Mouse (Mus musculus) stomach, postnatal 0 days (tissue): ENCODE measurements around the gene Syt1. TPM values are rescaled to one million over a fixed set of nuclear protein-coding genes. Genes with fewer than 3 reads are reported as not detected.

Source experiments
- ATAC-seq: fragments of 200-750 bp; cut with Nextera tagmentation; 2 replicates; pipeline ENCODE4 v1.8.0; 2017; ENCODE audit not compliant: low FRiP score, low TSS enrichment
- DNase-seq: peaks from one replicate; pipeline ENCODE4 v3.0.0-alpha.2; 2016; ENCODE audit warnings: low spot score
- H3K27ac ChIP-seq: fragments of 300-500 bp; sonication (generic); replicated peaks from 2 replicates; pipeline ENCODE4 v1.5.1; 2014; ENCODE audit warnings: mild to moderate bottlenecking, control low read depth
- H3K27me3 ChIP-seq: fragments of 300-500 bp; sonication (generic); 2 replicates; pipeline ENCODE4 v1.6.1; 2014; ENCODE audit warnings: low read length; ENCODE audit not compliant: control insufficient read depth, insufficient read depth
- H3K36me3 ChIP-seq: fragments of 300-500 bp; sonication (generic); 2 replicates; pipeline ENCODE4 v1.6.1; 2014; ENCODE audit warnings: low read length, mixed read lengths; ENCODE audit not compliant: control insufficient read depth, insufficient read depth
- H3K4me1 ChIP-seq: fragments of 300-500 bp; sonication (generic); replicated peaks from 2 replicates; pipeline ENCODE4 v1.6.1; 2014; ENCODE audit warnings: antibody characterized with exemption; ENCODE audit not compliant: control insufficient read depth, insufficient read depth
- H3K4me2 ChIP-seq: fragments of 300-500 bp; sonication (generic); replicated peaks from 2 replicates; pipeline ENCODE4 v1.6.1; 2014; ENCODE audit warnings: low read depth, mild to moderate bottlenecking, control low read depth, moderate library complexity
- H3K4me3 ChIP-seq: fragments of 300-500 bp; sonication (generic); 2 replicates; pipeline ENCODE4 v1.5.1; 2014; ENCODE audit warnings: low read depth, low read length, control low read depth
- H3K9ac ChIP-seq: fragments of 300-500 bp; sonication (generic); 2 replicates; pipeline ENCODE4 v1.6.1; 2014; ENCODE audit warnings: mild to moderate bottlenecking, low read length, control low read depth, mixed read lengths
- H3K9me3 ChIP-seq: fragments of 300-500 bp; sonication (generic); 2 replicates; pipeline ENCODE4 v1.6.1; 2016; ENCODE audit warnings: low read length; ENCODE audit not compliant: control insufficient read depth
- CTCF ChIP-seq: IDR thresholded peaks from 2 replicates; pipeline ENCODE4 v1.5.1; 2016; ENCODE audit warnings: antibody characterized with exemption, low read depth, mild to moderate bottlenecking, moderate library complexity
- EP300 ChIP-seq: optimal IDR thresholded peaks from 2 replicates; pipeline ENCODE3; 2016; ENCODE audit warnings: antibody characterized with exemption
- WGBS: fragments of 180-500 bp; shearing (Covaris S2); extraction: QIAGEN DNeasy Blood & Tissue Kit; methylation state at CpG from one replicate; pipeline ENCODE4 v1.1.7; 2014; 5-methylcytosine and 5-hydroxymethylcytosine counted together
- polyA plus RNA-seq: library from polyadenylated mRNA; unstranded; fragments of >200 nt; fragmentation: Nextera tagmentation; extraction: Ambion mirVana; gene quantifications from 2 replicates; pipeline ENCODE4 v1.2.1, GENCODE M21; 2015

The Syt1 gene
- 3.5 and 3.6 TPM in 2 replicates for polyA plus RNA-seq

DNA sequence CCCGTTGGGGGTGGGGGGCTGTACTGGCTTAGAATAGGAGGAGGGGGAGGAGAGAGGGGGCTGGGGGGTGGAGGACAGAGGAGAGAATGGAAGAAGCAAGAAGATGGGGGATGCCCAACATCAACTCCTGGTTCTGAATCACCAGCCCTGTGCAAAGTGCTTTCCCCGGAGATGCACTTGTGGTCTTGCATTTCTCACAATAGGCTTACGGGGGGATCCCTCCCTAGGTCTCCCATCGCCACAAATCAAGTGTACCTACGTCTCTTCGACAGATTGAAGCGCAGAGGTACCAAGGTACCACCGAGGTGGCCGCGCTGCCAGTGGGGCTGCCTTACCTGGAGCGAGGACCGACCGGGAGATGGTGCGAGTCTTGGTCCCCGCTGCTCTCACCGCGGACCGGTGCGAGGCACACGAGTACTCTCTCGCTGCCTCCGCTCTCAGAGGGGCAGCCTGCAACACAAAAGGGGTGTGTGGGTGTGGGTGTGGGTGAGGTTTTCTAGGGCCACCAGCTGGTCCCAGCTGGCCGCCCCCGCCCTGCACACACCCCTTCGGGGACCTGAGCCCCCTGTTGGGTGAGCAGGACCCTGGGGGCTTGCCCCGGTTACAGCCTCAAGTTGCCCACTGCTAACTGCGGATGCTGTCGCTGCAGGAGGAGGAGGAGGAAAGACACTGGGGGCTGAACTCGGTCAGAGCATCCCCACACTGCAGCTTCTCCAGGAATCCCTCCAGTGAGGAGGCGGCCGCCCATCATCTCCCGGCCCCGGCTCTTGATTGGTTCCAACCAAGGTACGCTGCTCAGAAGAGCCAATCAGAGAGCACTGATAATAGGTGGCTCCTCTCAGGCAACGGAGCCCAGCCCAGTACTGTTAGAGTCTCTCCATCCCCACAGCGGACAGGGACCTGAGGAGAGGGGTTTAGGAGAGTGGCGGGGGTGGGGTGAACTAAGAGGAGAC is at the start of gene Syt1:
Syt1 (minus strand) TSS at position 742 of the 953 bp plus-strand sequence.
- Histone ChIP-seq H3K9ac (no peak within 1 kb of the TSS), H3K9me3 (no peaks in the 10 kb centered on the region), H3K36me3 (no peaks in the 10 kb centered on the region), H3K4me2 (peak within 1 kb of the TSS; percentile 66), H3K4me3 (peak within 1 kb of the TSS; percentile 23), H3K27ac (no peak within 1 kb of the TSS), H3K4me1 (0 out of 2 replicates have a peak, but pooled peaks cover 2% of the 10 kb centered on the region), H3K27me3 (no peaks in the 10 kb centered on the region; the same call in 1 of the 2 replicates)
- TF ChIP-seq CTCF (no peak), EP300 (no peak)
- WGBS = under 1% methylated on average over 37 of the region's 37 CpGs
- DNase-seq = peak; percentile 26
- peak; percentile 86 for ATAC-seq

DNA sequence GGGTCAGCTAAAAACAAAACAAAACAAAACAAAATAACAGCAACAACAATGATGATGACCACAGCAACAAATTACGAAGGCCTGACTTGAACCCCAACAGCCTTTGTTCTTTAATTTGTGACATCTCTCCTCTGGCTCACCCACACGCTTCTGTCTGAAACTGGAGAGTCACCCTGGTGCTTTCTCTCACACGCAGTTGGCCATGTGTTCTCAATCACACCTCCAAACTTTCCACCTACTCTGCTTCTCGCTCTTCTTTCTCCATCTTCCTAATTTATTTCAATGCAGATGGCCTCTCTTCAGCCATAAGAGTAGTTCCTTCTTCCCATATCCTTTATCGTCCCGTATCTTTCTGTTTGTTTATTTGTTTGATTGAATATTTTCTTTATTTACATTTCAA is 45.7 kb upstream of the Syt1 start:
- no peaks in the 10 kb centered on the region for H3K9me3 ChIP-seq
- no peaks in the 10 kb centered on the region for H3K36me3 ChIP-seq
- H3K4me3 ChIP-seq = no peak overlapping the region
- 81% methylated on average over 6 of the region's 6 CpGs for WGBS
- H3K4me2 ChIP-seq = no peak overlapping the region
- H3K27me3 ChIP-seq = no peaks in the 10 kb centered on the region
- no peak overlapping the region for H3K9ac ChIP-seq
- TF ChIP-seq EP300 (no peak), CTCF (no peak)
- ATAC-seq = no peak
- no peak overlapping the region for H3K27ac ChIP-seq
- no peak for DNase-seq
- no peaks in the 10 kb centered on the region for H3K4me1 ChIP-seq

- H3K9me3 ChIP-seq = no peaks in the 10 kb centered on the region
These were observed 36.8 kb upstream of the Syt1 start for GRCm38 (mm10) chr10:109047537-109047936.

DNA sequence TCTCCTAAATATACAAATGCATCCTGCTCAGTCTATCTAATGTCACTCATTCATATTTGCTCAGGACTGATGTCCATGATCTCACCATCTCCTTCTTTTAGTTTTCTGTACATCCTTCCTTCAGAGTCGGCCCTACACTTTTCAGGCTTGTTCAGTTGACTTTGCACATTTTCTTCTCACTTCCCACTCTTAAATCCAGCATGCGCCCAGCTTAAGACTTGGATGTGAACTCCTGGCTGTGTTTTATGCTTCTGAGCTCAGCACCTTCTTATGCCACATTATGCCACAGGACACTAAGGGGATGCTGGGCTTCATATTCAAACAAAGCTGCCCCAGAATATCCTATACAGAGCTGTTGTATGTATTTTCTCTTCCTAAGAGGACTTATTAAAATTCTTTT is 36.2 kb upstream of the Syt1 start:
- Histone ChIP-seq H3K4me3 (no peak overlapping the region), H3K4me1 (no peaks in the 10 kb centered on the region), H3K4me2 (no peak overlapping the region), H3K9ac (no peak overlapping the region), H3K36me3 (no peaks in the 10 kb centered on the region), H3K9me3 (no peaks in the 10 kb centered on the region), H3K27me3 (no peaks in the 10 kb centered on the region), H3K27ac (no peak overlapping the region)
- TF ChIP-seq CTCF (no peak), EP300 (no peak)
- WGBS = 86% methylated on average over 2 of the region's 2 CpGs
- no peak for DNase-seq
- no peak for ATAC-seq

More at GRCm38 (mm10) chr10:109047537-109047936, 36.8 kb upstream of the Syt1 start:
- no peaks in the 10 kb centered on the region for H3K4me1 ChIP-seq
- no peak overlapping the region for H3K4me3 ChIP-seq
- no peak for DNase-seq
- no peaks in the 10 kb centered on the region for H3K27me3 ChIP-seq
- H3K4me2 ChIP-seq = no peak overlapping the region
- H3K9ac ChIP-seq = no peak overlapping the region
- 66% methylated on average over 5 of the region's 5 CpGs for WGBS
- ATAC-seq = no peak
- TF ChIP-seq EP300 (no peak), CTCF (no peak)
- H3K36me3 ChIP-seq = no peaks in the 10 kb centered on the region
- H3K27ac ChIP-seq = no peak overlapping the region

DNA sequence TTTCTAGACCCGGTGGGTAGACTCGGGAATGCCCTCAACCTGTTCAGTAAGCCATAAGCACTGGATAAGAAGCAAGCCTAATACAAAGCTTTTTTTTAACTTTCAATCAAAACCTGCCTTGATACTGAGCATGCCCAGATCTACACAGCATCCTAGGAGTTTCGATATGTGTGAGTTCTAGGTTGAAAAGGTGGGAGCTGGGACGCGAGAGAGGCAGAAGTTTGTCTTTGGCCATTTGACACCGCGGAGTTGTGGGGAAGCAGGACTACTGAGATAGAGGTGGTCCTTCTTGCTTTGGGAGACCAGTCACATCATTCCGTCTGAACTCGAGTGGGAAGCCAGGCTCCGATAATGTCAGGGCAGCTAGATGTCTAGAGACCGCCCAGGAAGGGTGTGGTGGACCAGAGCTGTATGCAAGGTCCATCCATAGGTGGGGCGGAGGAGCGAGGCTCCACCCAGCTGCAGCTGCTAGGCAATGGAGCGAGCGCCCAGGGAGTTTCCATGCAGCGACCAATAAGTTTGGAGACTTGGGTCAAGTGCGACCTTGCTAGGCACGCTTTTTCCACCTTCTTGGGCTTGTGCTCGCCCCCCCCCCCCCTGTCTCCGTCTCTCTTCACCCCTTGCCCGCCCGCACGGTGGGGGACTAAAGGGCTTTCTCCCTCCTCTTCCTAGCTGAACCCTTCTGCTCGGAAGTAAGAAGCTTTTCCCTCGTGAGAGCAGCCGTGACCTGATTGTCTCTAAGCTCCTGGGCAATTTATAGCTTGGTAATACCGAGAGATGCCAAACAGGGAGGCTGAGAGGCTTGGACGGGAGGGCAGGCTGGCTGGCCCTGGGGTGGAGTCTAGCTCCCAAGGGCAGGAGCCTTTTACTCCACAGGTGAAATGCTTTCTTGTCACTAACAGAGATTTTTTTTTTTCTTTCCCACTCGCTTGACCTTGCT is 714 bp upstream of the Syt1 start:
- ATAC-seq (peak; percentile 80), DNase-seq (peak; percentile 47)
- peak; percentile 13; the same call in 1 of the 2 replicates for TF ChIP-seq CTCF
- no peak for TF ChIP-seq EP300
- H3K4me3 ChIP-seq = peak overlapping the region; percentile 23
- H3K9ac ChIP-seq = no peak overlapping the region
- H3K36me3 ChIP-seq = no peaks in the 10 kb centered on the region
- H3K4me1 ChIP-seq = 0 out of 2 replicates have a peak, but pooled peaks cover 2% of the 10 kb centered on the region
- H3K27me3 ChIP-seq = no peaks in the 10 kb centered on the region; the same call in 1 of the 2 replicates
- 5% methylated on average over 29 of the region's 29 CpGs for WGBS
- peak overlapping the region; percentile 66 for H3K4me2 ChIP-seq
- H3K27ac ChIP-seq = no peak overlapping the region
- no peaks in the 10 kb centered on the region for H3K9me3 ChIP-seq
